Mouse (Mus musculus) v-Abl transformed pro-B cells (cell line): Measurements from ENCODE around the gene Retsat.

Experiments used
- in situ Hi-C, 2 experiments: fragments of 400-800 bp; cut with MboI; formaldehyde crosslinking; loops; one replicate each; pipeline ENCODE4 v1.15.1; 2025; ENCODE audit not compliant: unreplicated experiment in 2 of 2

Retsat gene

DNA sequence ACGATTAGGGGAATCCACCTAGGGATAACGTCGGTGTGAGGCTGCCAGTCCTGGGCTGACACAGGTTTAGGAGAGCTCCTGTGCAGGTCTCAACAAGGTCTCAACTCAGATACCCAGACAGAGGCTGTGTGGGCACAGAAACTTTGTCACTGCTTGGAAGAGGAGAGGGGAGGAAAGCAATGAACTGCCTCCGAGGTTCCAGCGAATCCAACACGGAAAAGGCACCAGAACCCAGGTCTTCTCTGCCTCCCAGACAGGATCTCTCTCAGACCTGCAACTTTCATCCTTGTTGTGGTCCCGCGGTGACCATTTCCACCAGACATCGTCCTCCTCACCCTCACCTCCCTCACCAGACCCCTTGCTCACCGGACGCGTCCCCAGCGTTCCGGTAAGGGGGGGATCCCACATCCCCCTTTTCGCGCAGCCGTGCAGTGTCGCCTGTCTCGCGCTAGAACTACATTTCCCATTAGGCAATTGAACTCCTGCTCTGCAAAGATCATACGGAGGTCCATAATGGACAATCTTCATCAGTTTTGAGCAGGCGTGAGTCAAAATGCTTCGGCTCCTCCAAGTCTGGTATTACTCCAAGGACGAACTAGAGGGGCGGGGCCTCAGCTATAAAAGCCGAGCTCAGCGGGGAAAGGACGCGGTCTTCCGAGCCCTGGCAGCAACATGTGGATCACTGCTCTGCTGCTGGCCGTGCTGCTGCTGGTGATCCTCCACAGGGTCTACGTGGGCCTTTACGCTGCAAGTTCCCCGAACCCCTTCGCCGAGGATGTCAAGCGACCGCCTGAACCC is at the start of gene Retsat, which contains the start of gene Elmod3:
Gene Retsat (plus strand): TSS at position 520 of the 798 bp plus-strand sequence.
Gene Elmod3 (minus strand): TSS at position 458 of the 798 bp plus-strand sequence.
- in situ Hi-C loops = no loop called here

DNA sequence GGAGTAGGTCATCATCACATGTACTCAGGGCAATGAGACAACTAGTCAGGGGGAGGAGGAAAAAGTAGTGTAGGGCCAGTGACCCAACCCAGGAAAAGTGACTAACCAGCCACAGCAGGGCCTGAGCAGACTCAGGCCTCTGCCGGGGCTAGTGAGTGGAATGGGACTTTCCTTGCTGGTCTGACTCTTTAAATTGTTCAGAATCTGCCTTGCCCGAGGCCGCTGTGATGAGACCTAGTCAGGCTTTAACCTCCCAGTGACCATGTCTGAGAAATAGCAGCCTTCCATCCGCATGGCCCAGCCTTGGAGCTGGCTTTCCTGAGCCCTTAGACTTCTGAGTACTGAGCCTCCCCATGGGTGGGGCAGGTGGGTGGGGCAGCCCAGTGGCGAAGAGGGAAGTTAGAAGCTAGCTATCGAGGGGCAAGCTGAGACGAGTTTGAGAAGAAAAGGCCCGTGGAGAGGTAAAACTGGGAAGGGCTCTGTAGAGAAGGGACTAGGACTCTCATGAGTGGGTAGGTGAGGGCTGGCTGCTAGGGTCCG is 49.2 kb upstream of the Retsat start:
- in situ Hi-C loops = no loop called here

DNA sequence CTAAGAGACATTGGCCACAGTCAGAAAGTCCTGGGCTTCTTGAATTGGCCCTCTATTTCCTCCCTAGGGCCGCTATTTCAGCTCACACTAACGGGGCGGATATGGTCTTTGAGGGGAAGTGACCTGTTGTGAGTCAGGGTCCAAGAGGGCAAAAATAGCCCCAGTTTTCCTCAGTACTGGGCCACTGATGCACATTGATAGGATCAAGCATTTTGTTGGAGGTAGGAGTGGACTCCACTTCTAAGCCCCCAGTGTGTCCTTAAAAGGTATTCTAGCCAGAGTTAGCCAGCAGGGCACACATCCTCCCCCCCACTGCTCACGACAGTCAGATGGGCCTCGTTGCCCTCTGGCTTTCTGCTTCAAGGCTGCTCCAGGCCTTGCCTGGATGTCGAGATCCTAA is 48.2 kb upstream of the Retsat start:
- in situ Hi-C loops = no loop called here

DNA sequence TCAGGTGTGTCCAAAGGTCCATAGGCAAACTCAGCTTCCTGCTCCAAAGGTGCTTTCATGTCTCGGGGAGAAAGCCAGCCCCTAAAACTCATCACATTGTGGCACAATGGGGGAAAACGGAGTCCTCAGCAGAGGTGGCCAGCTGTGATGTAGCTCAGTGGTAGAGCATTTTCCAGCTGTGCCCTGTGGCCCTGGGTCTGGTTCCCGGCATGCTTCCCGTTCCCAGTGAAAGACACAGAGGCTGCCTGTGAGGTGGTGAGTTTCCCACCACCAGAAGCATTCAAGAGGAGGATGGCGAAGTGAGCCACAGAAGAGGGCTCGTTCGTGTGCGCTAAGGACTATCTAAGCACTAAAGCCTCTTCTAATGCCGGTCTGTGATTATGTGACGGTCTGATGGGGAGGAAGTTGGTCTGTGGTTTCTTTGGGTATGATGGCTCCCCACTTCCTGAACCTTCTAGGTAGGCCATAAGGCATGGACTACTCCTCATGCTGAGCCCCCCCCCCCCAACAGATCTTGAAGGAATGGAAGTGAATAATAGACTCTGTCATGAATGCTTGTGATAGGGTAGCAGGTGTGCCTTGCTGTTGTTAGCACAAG is 47.7 kb upstream of the Retsat start:
- in situ Hi-C loops = no loop called here

DNA sequence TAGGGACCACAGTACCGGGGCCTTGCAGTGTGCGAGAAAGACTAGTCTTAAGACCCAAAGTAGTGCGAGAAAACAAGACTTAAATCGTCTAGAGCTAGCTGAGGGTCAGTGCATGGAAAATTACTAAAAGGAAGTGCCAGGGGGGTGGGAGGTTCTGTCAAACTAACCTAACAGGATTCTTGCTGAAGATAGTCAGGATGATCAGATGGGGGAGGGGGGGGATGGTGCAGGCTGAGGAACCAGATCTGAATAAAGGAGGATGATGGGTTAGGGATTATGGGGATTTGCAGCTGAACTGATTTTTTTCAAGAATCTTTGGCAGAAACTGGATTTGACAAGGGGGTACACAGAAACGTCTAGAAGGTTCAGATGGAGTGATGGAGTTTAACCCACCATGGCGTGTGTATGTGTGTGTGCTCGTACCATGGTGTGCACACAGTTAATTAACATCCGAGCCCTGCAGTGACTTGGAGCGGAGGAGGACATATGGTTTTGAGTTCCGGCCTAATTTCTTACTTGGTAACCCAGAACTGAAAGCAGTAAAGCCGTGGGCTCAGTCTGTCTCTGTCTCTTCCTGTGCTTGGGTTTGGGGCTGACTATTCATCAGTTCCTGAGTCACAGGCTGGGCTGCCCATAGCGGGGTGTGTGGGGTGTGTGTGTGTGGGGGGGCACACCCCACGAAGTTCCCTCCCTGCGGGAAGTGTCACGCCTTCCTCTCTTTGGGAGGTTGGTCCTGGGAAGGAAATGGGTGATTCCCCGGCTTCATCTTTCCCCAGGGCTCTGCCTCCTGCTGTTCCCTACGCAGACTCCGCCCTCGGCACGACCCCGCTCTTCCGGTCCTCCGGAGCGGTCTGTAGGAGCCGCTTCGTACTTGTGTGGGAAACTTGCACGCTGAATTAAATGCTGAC is 45.9 kb upstream of the Retsat start:
- in situ Hi-C loops = no loop called here

DNA sequence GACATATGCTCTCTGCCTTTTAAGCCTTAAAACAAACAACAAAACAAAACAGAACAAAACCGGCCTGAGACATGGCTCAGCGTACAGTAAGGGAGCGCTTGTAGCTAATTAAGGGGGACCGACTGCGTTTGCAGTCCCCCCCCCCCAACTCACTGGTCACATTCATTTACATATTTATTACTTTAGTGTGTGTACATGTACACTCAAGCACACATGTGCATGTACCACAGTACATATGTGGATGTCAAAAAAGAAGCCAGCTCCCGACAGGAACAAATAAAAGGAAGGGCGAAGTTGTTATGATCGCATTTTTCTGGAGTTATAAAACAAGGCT is 45.2 kb upstream of the Retsat start:
- in situ Hi-C loops = no loop called here

DNA sequence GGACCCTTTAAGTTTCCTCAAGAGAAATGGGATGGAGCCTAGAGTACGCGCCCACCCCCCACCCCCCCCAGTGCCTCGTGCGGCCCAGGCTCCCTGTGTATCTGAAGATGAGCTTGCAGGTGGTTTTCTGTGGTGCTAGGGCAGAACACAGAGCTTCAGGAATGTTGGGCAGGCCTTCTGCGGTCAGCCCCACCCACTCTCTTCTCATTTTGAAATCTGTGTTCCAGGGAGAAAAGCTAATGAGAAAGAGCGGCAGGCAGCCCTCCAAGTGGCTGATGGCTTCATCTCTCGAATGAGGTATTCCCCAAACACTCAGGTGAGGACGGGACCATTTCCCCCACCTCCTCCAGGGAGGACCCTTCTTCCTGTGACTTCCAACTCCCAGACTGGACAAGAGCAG is 37.5 kb upstream of the Retsat start:
- in situ Hi-C loops = no loop called here

DNA sequence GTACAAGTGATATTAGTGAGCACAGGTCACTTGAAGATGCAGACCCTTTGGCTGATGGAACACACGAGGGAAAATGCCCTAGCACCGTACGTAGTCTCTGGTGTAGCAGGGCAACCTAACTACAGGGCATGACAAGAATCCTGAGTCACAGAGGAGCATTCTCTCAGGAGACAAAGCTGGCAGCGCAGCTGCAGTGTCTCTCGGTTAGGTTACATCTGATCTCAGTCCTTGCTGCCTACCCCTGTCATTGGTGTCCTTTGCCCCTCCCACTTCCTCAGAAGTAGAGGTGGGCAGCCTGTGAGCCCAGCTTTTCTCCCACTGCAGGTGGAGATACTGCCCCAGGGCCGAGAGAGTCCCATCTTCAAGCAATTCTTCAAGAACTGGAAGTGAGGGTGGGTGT is 35.8 kb upstream of the Retsat start:
- in situ Hi-C loops = no loop called here

DNA sequence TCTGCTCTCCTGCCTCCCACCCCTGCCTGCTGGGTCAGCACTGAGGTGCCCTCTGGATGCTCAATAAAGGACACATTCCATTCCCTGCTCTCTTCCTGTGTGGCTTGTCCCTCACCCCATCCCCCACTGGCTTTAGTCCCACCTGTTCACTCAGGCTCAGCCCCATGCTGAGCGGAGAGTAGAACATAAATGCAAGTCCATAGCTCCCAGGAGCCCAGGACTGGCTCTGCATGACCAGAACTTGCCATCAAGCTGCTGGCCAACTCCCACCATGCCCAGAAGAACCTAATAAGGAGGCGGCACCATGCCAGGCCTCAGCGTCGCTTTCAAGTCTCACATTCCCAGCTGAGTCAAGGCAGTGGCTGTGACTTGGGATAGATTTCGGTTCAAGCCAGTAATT is 35.4 kb upstream of the Retsat start:
- in situ Hi-C loops = no loop called here

DNA sequence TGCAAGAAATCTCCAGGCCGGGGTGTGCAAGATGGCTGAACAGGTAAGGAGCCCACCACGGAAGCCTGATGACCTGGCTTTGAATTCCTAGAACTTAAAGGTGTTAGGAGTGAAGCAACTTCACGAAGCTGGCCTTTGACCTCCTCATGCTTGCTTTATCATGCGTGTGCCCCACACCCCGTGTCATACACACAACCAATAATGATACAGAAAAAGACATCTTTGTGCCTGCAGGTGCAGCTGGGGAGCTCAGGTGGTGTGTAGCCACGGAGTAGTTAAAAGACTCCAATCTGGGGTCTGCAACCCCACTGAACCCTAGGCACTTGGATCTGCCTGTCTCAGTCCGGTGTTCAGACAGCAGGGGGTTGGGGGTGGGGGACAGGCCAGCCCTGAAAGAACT is 32.8 kb upstream of the Retsat start:
- in situ Hi-C loops = loop anchor here (5.0 kb wide), 1 partner anchor 138 kb away; no protein-coding TSS in a partner anchor

DNA sequence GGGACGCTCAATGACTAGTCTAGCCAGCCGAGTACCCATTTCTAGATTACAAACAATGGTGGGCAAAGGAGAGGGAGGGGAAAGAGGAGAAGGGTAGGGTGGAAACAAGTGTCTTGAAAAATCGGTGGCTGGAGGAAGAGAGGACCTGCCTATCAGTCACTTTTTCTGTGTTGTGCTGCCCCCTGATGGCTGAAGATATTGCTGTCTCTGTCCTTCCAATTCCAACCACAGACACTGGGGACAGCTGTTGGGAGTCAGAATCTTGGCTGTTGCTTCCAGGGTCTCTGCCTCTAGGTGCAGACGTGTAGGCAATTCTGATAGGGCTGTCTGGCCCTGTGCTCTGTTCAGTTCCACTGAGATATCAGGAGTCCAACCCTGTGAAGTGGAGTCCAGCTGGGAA is 32.2 kb upstream of the Retsat start:
- in situ Hi-C loops = loop anchor here (5.0 kb wide), 1 partner anchor 139 kb away; no protein-coding TSS in a partner anchor

DNA sequence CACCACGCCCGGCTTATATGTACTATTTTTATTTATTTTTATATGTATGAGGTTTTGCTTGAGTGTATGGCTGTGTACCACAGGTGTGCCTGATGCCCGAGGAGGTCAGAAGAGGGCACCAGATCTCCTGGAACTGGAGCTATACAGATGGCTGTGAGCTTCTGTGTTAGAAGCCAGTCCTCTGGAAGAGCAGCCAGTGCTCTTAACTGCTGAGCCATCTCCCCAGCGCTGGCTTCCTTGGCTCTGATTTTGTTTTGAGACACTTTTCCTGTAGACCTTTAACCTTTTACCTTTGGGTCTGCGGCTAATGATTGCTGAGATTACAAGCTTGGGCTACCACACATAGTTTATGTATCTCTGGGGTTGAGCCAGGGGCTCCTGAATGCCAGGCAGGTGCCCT is 30.8 kb upstream of the Retsat start:
- in situ Hi-C loops = loop anchor here (5.0 kb wide), 1 partner anchor 140 kb away; no protein-coding TSS in a partner anchor

DNA sequence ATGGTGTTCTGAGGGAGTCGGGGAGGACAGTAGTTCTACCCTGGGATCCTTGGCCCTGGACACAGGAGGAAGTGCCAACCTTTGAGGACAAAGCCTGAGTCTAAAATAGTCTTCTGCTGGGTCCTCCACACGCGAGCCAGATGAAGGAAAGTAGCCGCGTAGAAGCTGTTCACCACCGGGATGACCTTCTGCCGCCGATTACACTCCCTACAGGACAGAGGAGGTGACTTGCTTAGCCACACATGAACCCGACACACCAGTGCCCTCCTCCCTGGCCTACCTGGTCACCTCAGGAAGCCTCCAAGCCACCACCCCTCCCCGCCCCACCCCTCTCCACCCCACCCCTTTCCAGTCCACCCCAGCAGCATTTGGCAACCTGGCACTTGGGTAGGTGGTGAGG is 29.5 kb upstream of the Retsat start:
- in situ Hi-C loops = loop anchor here (5.0 kb wide), 1 partner anchor 141 kb away; no protein-coding TSS in a partner anchor

DNA sequence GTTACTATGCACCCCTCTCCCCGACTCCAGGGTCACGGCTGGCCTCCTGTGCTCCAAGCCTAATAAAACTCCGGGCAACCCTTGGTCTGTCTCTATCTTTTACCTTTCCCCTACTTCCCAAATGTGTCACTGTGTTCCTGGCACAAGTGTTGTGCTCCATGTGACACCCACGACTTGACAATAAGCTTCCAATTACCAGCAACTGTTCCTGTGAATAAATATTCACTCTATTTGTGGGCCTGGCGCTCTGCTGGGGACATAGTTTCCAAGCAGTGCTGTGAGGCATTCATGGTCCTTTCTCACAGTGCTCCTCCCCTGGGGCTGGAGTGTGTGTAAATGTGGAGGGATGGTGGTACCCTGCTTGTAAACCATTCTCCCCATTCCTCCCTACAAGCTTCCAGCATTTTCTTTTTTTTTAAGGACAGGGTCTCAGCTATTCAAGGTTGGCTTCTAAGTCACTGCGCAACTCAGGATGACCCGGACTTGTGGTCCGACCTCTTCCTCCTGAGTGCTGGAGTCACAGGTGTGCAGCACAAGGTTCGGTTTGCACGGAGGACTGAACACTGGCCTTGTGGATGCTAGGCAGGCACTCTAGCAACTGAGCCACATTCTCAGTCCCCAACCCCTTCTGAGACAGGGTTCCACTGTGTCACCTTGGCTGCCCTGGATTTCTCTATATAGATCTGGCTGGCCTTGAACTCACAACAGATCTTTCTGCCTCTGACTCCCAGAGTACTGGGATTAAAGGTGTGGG is 27.5 kb upstream of the Retsat start:
- in situ Hi-C loops = loop anchor here (5.0 kb wide), 2 partner anchors 34 to 49 kb away; partner anchors contain the start of gene Sh2d6 (in 1 of the 2)

DNA sequence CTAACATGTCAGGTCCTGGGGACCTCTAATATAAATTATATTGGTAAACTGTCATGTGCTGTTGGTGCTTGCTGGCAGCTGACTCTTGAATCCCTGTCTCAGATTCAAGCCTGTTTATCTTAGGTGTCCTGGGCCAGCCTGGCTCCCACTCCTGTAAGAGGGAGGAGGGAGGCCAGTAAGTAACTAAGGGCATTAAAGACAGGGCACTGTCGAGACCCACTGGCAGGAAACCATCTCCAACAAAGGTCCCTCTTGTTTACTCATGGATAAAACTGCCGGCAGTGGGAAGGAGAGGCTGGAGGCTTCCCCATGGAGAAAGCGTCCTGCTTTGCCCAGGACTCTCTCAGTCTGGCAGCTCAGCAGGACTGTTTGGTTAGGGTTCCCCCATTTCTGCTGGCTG is 26.4 kb upstream of the Retsat start:
- in situ Hi-C loops = loop anchor here (5.0 kb wide), 2 partner anchors 35 to 50 kb away; partner anchors contain the start of gene Sh2d6 (in 1 of the 2)

DNA sequence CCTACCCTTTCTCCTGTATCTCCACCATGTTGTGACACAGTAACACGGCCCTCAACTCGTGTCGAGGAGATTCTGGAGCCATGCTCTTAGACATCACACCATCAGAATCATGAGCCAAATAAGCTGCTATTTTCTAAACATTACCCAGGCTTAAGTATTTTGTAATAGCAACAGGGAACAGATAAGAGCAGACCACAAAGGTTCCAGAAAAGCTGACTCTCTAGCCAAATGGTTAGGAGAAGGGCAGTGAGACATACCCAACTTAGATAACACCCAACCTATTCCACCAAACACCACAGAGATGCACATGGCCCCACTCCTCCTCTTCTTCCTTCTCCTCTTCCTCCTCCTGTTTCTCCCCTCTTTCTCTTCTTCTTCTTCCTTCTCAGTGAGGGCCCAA is 22.2 kb upstream of the Retsat start:
- in situ Hi-C loops = no loop called here

DNA sequence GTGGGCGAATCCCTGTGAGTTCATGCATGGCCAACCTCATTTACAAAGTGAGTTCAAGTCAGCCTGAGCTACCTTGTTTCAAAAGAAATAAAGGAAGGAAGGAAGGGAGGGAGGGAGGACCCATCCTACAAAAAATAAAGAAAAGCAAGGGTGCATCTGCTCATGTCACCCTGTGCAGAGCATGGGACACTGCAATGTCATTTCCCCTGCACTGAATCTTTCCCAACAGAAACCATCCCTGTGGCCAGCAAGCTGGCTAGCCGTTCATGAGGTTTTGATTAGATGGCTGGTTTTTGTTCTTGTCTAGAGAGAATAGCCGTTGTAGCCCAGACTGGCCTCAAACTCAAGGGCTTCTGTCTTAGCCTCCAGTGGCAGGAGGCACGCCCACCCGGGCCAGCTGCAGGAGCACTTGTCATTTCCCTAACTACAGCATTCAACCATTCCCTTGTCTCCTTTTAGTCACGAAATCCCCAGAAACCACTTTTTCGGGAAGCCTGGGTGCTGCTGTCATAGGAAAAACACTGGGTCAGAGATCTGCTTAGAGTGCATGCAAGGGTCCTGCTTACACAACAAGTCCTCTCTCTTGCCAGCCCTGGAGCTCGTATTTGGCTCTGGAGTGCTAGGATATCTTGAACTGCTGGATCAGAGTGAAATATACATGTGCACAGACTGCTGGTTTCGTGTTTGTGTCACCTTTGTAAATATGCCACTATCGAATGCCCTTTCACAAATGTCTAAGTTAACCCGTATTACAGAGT is 16.5 kb upstream of the Retsat start:
- in situ Hi-C loops = no loop called here

DNA sequence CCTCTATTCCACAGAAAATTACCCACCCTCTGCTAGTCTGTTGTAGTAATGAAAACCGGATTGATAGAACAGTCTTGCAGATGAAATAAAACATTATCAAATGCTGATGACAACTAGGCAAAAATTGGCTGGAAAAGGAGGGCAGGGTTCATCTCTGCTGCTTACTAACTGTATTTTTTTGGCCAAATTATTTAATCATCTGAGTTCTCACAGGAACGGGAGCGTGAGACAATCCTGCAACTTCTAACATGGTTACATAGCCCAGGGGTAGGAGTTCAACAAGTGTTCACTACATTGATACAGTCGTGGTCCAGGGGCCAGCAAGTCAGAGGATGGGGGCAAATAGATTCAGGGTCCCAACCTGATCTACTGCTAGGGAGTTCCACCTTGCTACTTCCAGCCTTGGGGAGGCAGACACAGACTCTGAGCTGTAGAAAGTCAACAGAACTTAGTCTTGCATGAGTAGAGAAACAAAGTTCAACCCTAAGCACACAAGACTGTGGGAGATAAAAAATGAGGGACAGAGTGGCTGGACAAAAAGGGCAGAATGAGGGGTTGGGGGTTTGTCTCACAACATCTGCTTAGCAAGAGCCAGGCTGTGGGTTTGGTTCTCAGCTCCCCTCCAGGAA is 14.9 kb upstream of the Retsat start:
- in situ Hi-C loops = no loop called here

DNA sequence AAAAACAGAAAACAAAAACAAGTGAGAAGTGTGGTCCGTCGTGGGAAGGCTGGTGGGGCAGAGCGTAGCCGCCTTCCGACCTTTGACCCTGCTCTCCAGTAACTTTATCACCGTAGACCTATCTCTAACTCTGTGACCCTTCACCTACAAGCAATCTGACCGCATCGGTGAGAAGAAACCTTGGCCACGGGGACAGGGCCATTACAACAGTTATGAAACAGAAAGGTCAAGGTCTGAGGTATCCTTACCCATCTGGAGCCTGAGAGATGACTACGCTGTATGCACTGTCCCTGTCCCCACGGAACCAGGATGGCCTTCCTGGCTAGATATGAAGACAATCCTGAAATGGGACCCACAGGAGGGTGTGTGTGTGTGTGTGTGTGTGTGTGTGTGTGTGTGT is 14.1 kb upstream of the Retsat start:
- in situ Hi-C loops = no loop called here
